Mouse (Mus musculus): ENCODE results near the gene Nacc1.

DNA sequence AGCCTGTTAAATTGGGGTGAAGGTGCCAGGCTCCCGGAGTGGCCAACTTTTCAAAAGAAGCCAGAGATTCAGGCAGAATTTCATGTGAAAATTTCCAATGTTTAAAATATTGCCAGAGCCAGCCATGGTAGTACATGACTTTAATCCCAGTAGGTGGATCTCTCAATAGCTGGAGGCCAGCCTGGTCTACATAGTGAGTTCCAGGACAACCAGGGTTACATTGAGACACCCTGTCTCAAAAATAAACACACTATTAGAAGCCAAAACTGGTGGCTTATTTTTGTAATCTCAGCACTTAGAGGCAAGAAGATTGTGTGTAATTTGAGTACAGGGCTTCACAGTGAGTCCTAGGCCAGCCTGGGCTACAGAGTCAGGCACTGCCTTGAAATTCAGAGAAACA is 22.3 kb upstream of the Nacc1 start:
- TF ChIP-seq CTCF (IDR thresholded peaks at IDR 0.05; ENCODE audit: borderline replicate concordance, insufficient read depth, low read length) (no peak), POLR2A (IDR thresholded peaks at IDR 0.05; ENCODE audit: low read depth, low read length) (no peak)

Data from embryonic fibroblast, embryonic 13.5 days (primary cell).